Mouse (Mus musculus) bone marrow macrophage, adult 2 months (primary cell): ENCODE measurements around the gene Ptgds. TPM values are rescaled to one million over a fixed set of nuclear protein-coding genes. Genes with fewer than 3 reads are reported as not detected.
A peak's percentile ranks its signal among the peaks of the same experiment; 100 is the strongest.

ENCODE experiments used
- H3K27ac ChIP-seq: 2 replicates; pipeline ENCODE4 v1.5.1; 2012; ENCODE audit warnings: low read depth, low read length; ENCODE audit not compliant: insufficient read depth
- H3K4me1 ChIP-seq: 2 replicates; pipeline ENCODE4 v1.6.1; 2012; ENCODE audit warnings: low read length; ENCODE audit not compliant: control insufficient read depth, insufficient read depth
- H3K4me3 ChIP-seq: 2 replicates; pipeline ENCODE4 v1.5.1; 2012; ENCODE audit warnings: mild to moderate bottlenecking, low read length, moderate library complexity; ENCODE audit not compliant: insufficient read depth
- CTCF ChIP-seq: IDR thresholded peaks from 2 replicates; pipeline ENCODE4 v1.5.1; 2012; ENCODE audit warnings: low read depth, mild to moderate bottlenecking, low read length, moderate library complexity
- POLR2A ChIP-seq: IDR thresholded peaks from 2 replicates; pipeline ENCODE4 v1.6.1; 2012; ENCODE audit warnings: mild to moderate bottlenecking, low read depth, low read length, borderline replicate concordance
- polyA plus RNA-seq: library from polyadenylated mRNA; stranded (reverse); fragments of >200 nt; gene quantifications from 2 replicates; pipeline ENCODE4 v1.2.4, GENCODE M21; 2012; ENCODE audit not compliant: missing spikeins, insufficient read depth, insufficient read length

Ptgds gene
- not detected in 2 replicates for polyA plus RNA-seq

DNA sequence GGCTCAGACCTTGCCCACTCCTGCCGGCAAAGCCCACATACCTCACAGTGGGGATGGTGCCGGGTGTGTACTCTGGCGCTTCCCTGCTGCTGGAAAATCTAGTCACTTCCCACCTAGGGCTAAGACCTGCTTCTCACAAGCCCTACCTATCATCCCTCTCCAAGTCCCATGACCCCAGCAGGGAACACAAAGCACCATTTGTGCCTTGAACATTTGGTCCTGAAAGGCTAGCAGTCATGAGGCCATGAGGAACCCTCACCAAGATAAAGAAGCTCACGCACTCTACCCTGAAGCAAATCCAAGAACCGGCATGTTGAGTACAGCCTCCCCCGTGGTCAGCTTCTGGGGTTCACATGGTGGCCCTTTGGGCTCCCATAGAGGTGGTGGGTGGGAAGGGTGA is at the start of gene Ptgds:
Gene Ptgds, minus strand, starts transcription at position 78 of the 400 bp plus-strand sequence.
- no peak within 1 kb of the TSS for H3K27ac ChIP-seq
- no peak within 1 kb of the TSS for H3K4me3 ChIP-seq
- TF ChIP-seq CTCF (no peak), POLR2A (no peak)
- H3K4me1 ChIP-seq, result peaks cover 5% of the 10 kb centered on the region; the same call in 1 of the 2 replicates

DNA sequence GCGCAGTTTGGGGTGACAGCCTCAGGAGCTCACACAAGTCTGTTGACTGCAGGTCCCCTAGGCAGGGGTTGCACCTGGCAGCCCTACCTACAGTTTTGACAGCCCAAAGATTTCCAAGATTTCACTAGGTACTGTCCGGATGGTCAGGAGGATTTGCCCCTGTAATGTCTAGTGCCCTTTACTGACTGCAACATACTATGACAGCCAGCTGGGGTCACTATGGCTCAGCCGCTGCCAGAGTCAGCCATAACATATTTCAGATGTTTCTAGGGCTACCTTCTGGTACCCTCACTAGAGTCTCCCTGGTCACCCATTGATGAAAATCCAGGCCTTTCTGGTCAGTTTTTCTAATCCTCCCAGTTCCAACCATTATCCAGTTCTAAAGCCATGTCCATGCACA is 40.1 kb upstream of the Ptgds start:
- no peak overlapping the region for H3K4me3 ChIP-seq
- no peak for TF ChIP-seq CTCF
- no peak for TF ChIP-seq POLR2A

DNA sequence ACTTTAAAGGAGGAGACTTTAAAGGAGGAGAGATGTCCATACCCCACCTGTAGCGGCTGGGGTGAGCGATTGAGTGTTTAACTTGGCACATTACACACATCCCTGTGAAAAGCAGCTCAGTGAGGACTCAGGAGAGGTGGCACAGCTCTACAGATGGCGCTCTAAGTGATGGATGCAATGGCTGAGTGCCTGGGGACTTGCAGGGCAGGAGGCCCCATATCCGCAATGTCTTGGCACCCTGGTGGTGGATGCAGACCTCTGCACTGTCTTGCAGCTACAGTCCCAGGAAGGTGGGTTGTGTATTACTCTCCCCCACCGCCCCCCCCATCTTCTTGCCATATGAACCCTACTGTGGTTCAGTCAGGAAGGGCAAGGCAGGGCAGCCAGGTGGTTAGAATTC is 37.1 kb upstream of the Ptgds start:
- Histone ChIP-seq H3K4me3 (no peak overlapping the region), H3K4me1 (peaks cover 7% of the 10 kb centered on the region), H3K27ac (no peak overlapping the region)
- TF ChIP-seq POLR2A (no peak), CTCF (no peak)

More for the DNA sequence above, 40.1 kb upstream of the Ptgds start:
- no peaks in the 10 kb centered on the region for H3K4me1 ChIP-seq
- H3K27ac ChIP-seq, result no peak overlapping the region

DNA sequence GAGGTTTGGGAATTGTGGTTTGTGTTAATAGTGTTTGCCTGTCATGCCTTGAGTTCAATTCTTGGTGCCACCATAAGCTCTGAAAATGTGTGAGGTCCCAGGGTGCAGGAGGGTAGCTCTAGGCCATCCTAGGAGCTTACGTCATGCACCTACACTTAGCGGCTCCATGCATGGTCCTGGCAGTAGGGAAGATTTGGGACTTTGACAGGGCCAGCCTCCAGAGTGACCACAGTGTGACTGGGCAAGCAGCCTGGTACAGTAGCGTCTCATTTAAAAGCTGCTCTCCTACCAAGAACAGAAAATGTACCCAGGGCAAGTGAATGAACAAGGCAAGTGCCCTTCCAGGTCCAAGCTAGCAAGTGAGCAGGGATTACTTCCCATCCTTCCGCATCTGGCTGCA is 36.0 kb upstream of the Ptgds start:
- H3K27ac ChIP-seq, result no peak overlapping the region
- no peak for TF ChIP-seq CTCF
- no peak for TF ChIP-seq POLR2A
- H3K4me3 ChIP-seq, result no peak overlapping the region
- peaks cover 10% of the 10 kb centered on the region for H3K4me1 ChIP-seq

DNA sequence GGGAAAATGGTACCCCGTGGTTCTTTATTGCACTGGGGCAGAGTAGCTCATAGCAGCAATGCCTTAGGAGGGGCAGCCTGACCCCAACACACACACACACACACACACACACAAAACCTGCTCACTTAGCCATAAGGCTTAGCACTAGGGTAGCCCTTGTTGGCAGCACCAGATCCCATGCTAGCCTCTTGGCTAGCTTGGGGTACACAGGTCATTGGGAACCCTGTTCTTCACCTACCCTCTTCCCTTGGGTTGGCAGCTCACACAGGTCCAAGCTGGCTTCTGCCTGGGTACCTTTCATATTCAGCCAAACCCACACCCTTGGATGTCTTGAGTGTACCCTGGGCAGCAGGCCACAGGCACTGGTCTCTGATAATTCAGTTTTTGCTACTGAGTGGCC is 35.2 kb upstream of the Ptgds start:
- peaks cover 13% of the 10 kb centered on the region for H3K4me1 ChIP-seq
- H3K4me3 ChIP-seq, result no peak overlapping the region
- no peak overlapping the region for H3K27ac ChIP-seq
- no peak for TF ChIP-seq CTCF
- TF ChIP-seq POLR2A, result no peak

DNA sequence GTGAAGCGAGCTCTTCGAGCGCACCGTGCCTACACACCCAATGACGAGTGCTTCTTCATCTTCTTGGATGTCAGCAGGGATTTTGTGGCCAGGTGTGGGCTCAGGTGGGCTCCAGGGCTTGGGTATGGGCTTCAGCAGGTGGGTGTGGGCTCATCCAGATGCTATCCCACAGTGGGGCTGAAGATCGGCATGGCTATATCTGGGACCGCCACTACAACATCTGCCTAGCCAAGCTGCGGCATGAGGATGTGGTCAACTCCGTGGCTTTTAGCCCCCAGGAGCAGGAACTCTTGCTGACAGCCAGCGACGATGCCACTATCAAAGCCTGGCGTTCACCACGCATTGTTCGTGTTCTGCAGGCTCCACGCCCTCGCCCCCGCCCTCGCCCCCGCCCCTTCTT is 34.7 kb upstream of the Ptgds start:
- Histone ChIP-seq H3K4me3 (no peak overlapping the region), H3K27ac (no peak overlapping the region), H3K4me1 (peaks cover 14% of the 10 kb centered on the region)
- no peak for TF ChIP-seq POLR2A

DNA sequence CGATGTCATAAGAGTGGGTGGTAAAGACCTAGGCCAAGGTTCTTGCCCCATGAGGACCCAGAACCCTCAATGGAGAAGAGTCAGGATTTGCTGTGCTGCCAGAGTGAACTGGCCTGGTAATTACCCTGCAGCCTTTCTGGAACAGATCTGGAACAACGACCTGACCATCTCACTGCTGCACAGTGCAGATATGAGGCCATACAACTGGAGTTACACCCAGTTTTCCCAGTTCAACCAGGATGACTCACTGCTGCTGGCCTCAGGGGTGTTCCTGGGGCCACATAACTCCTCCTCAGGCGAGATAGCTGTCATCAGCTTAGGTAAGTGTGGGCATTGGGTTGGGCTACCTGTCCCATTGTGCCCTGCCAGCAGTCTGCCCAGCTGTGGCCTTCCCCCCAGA is 32.9 kb upstream of the Ptgds start:
- TF ChIP-seq CTCF (no peak), POLR2A (no peak)
- no peak overlapping the region for H3K27ac ChIP-seq
- H3K4me1 ChIP-seq, result peaks cover 23% of the 10 kb centered on the region
- H3K4me3 ChIP-seq, result no peak overlapping the region

DNA sequence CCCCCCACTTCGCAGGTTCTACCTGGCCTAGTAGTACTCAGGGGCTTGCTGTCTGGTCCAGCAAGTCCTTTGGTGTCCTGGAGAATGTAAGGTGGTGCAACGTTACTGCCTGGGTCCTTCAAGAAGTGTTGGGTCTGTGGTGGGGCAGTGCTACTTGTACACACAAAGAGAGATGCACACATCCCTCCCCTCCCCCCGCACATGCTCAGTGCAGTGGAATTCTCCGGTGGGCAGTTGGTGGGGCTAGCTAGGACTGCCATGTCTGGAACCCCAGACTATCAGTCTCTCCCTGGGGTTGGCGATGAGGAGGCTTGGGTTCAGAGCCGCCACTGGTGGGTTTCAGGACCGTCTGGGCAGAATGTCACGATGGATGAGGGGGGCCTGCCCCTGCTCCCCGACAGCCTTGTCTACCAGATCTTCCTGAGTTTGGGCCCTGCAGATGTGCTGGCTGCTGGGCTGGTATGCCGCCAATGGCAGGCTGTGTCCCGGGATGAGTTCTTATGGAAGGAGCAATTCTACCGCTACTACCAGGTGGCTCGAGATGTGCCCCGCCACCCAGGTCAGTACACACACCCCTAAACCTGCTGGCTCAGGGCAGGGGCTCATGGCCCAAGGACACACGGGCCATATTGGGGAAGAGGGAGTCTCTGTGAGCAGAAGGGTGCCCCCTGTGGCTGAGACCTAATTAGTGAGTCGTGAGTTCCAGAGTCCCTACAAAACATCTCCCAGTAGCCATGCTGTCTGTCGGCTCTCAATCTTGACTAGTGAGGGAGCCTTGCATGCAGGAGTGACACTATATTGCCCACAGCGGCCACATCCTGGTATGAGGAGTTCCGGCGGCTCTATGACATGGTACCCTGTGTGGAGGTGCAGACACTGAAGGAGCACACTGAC is 32.0 kb upstream of the Ptgds start, which contains the start of gene C8g:
Gene C8g, minus strand, starts transcription at position 127 of the 894 bp plus-strand sequence.
- Histone ChIP-seq H3K4me1 (peaks cover 32% of the 10 kb centered on the region), H3K27ac (peak within 1 kb of the TSS; percentile 59), H3K4me3 (peak within 1 kb of the TSS; percentile 94)
- TF ChIP-seq CTCF (no peak), POLR2A (no peak)

DNA sequence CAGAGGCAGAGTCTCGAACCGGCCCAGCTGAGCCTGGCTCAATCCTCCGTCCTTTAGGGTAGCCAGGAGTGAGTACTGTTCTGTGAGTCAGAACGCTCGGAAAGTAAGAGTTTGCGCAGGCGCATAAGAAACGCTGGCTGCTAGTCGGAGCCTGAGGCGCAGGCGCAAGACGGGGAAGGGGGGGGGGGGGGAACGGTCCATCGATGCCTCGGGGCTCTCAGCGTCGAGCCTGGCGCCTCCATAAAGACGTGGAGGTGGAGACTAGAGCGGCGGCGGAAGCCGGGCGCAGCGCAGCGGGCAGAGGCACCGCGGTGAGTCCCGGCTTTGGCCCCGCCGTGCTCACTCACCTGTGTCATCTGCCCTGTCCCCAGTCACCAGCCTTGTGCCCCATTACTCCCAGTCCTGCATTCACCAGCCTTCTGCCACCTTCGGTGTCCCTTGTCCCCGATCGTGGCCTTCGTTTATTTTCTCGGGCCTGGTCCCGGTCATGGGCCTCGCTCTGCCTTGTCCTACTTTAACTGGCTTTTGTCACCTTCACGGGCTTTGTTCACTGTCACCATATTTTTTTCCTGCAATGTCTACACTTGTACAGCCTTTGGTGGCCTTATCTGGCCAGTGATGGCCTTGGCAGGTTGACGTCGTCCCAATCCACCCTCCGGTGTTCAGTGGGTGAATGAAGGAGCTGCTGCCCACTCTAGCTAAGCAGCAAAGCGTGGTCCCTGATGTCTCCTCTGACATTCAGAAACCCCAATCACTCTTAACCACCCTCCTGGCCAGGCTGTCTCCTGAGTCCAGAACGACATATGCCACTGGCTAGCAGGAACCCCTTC is 30.9 kb upstream of the Ptgds start, which contains the start of gene Fbxw5:
Gene Fbxw5, plus strand, starts transcription at position 175 of the 830 bp plus-strand sequence.
- Histone ChIP-seq H3K4me1 (peaks cover 34% of the 10 kb centered on the region), H3K4me3 (peak within 1 kb of the TSS; percentile 94)
- no peak for TF ChIP-seq CTCF
- no peak for TF ChIP-seq POLR2A

More for the DNA sequence above, 30.9 kb upstream of the Ptgds start, which contains the start of gene Fbxw5:
- peak within 1 kb of the TSS; percentile 59 for H3K27ac ChIP-seq
